Mouse (Mus musculus): ENCODE results near the gene Polr2e. TPM values are rescaled to one million over a fixed set of nuclear protein-coding genes. Genes with fewer than 3 reads are reported as not detected.
"Not testable (repeated sequence)": the region's sequence is repeated elsewhere in the genome, so short reads cannot be mapped to it uniquely, and the experiment has no call there.

The Polr2e gene
- polyA plus RNA-seq, 1 experiment: 226 TPM

DNA sequence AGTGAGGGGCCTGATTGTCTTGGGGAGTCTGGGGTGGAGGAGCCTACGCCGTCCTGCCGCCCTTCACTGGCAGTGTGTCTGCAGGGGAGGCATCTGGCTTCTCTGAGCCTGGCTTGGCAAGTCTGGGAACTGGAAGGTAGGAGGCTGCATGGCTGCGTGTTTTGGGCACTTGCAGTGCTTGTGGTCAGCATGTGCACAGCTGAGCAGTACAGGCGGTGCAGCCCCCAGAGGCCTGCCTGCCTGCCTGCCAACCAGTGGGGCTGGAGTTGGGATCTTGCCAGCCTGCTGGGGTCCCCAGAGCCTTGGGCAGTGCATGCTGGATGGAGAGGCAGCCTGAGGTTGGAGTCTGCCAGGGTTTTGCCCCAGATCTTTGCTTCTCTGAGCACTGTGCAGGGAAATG lies 23.5 kb upstream of the Polr2e start:
- Histone ChIP-seq H3K27me3 (ENCODE audit: control insufficient read depth, insufficient read depth, low read length) (no peaks in the 10 kb centered on the region), H3K36me3 (ENCODE audit: control insufficient read depth, insufficient read depth, low read length) (peaks cover 33% of the 10 kb centered on the region), H3K4me1 (replicated peaks; ENCODE audit: control insufficient read depth, insufficient read depth, low read length) (no peaks in the 10 kb centered on the region), H3K4me3 (ENCODE audit: control insufficient read depth, insufficient read depth, low read length) (no peak overlapping the region), H3K27ac (ENCODE audit: control insufficient read depth, insufficient read depth, low read length) (no peak overlapping the region)
- no peak for TF ChIP-seq CTCF (IDR thresholded peaks at IDR 0.05; ENCODE audit: borderline replicate concordance, control insufficient read depth, extremely low read depth, insufficient read depth, low read length, poor library complexity)
- no peak for TF ChIP-seq POLR2A (IDR thresholded peaks at IDR 0.05; ENCODE audit: control insufficient read depth, extremely low read depth, insufficient read depth, low read length, poor library complexity)
- no peak for DNase-seq
- WGBS: 94% methylated on average over 5 of the region's 5 CpGs

DNA sequence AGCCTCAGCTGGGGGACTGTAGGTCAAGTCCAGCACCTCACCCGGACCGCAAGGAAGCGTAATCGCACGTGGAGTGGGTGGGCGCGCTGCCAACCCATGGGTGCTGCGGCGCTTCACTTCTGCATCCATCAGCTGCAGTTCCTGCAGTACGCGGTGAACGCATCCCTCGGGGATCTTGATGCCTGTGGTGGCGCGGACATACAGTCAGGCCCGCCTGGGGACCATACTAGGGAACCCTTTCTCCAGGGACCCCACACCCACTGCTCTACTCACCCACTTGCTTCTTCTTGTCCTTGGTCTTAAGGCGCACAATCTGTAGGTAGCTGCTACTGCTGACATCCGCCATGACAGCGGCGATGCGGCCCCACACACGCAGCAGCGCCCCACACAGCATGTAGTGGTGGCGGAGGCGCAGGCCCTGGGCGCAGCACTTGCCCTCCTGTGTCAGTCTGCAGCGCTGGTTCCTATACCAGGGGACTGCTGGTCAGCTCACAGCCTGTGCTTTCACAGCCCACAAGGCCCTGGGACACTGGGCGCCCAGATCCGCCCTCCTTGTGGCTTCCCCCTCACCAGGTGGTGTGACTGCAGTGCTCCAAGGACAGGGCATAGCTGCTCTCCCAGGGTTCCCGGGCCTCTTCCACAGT lies 18.2 kb upstream of the Polr2e start:
- Histone ChIP-seq H3K4me1 (replicated peaks; ENCODE audit: control insufficient read depth, insufficient read depth, low read length) (peaks cover 17% of the 10 kb centered on the region), H3K27me3 (ENCODE audit: control insufficient read depth, insufficient read depth, low read length) (no peaks in the 10 kb centered on the region), H3K4me3 (ENCODE audit: control insufficient read depth, insufficient read depth, low read length) (no peak overlapping the region), H3K36me3 (ENCODE audit: control insufficient read depth, insufficient read depth, low read length) (peaks cover 47% of the 10 kb centered on the region), H3K27ac (ENCODE audit: control insufficient read depth, insufficient read depth, low read length) (no peak overlapping the region)
- TF ChIP-seq CTCF (IDR thresholded peaks at IDR 0.05; ENCODE audit: borderline replicate concordance, control insufficient read depth, extremely low read depth, insufficient read depth, low read length, poor library complexity) (no peak), POLR2A (IDR thresholded peaks at IDR 0.05; ENCODE audit: control insufficient read depth, extremely low read depth, insufficient read depth, low read length, poor library complexity) (no peak)
- no peak for DNase-seq
- 96% methylated on average over 30 of the region's 30 CpGs for WGBS

DNA sequence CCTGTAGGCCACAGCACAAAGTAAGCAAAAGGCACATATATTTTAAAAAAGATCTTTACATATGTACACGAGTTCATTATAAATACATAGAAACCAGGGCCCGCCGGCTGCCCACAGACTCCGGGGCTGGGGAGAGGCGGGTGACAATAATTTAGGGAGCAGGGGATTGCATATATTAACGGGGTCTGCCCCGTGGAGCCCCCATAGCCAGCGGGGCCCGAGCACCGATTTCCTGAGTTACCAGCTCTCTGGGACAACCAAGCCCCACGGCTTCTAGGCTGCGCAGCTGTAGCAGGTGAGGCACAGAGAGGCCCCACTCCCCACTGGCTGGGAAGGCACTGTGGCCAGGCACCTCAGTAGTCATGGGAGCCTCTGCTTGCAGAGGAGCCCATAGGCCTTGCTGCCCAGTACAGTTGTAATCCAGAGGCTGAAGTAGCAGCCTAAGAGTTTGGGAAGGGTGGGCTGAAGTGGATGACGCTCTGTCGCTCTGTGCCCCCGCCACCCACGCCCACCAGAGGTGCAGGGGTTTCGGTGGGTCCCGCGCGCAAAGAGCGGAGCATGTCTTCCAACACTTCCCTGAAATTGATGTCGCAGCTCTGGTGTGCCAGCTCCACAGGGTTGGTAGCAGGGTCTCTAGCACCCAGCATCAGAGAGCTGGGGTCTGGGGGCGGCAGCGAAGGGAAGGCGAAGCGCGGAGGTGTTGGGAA lies 17.5 kb upstream of the Polr2e start:
- peaks cover 23% of the 10 kb centered on the region for H3K4me1 ChIP-seq (replicated peaks; ENCODE audit: control insufficient read depth, insufficient read depth, low read length)
- H3K27me3 ChIP-seq (ENCODE audit: control insufficient read depth, insufficient read depth, low read length): no peaks in the 10 kb centered on the region
- no peak overlapping the region for H3K27ac ChIP-seq (ENCODE audit: control insufficient read depth, insufficient read depth, low read length)
- no peak overlapping the region for H3K4me3 ChIP-seq (ENCODE audit: control insufficient read depth, insufficient read depth, low read length)
- no peak for DNase-seq
- peaks cover 40% of the 10 kb centered on the region for H3K36me3 ChIP-seq (ENCODE audit: control insufficient read depth, insufficient read depth, low read length)
- TF ChIP-seq CTCF (IDR thresholded peaks at IDR 0.05; ENCODE audit: borderline replicate concordance, control insufficient read depth, extremely low read depth, insufficient read depth, low read length, poor library complexity) (no peak), POLR2A (IDR thresholded peaks at IDR 0.05; ENCODE audit: control insufficient read depth, extremely low read depth, insufficient read depth, low read length, poor library complexity) (no peak)
- WGBS: 97% methylated on average over 27 of the region's 27 CpGs

DNA sequence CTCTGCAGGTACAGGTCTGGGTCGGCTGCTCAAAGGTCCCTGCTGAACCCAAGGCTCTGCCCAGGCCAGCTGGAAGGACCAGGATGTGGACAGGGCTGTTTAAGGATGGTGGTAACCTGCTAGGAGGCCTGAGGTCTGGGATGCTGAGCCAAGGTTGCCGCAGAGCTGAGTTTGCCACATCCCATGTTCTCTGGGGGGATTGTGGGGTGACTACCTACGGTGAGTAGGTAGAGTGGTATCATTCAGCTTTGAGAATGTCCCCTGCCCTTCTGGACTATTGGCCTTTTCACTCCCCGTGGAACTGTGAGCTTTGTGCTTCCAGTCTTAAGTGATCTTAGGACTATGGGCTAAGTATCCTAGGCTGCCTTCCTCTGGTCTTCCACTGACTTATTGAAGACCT lies 16.9 kb upstream of the Polr2e start:
- Histone ChIP-seq H3K4me1 (replicated peaks; ENCODE audit: control insufficient read depth, insufficient read depth, low read length) (peaks cover 29% of the 10 kb centered on the region), H3K36me3 (ENCODE audit: control insufficient read depth, insufficient read depth, low read length) (peaks cover 34% of the 10 kb centered on the region), H3K4me3 (ENCODE audit: control insufficient read depth, insufficient read depth, low read length) (no peak overlapping the region), H3K27me3 (ENCODE audit: control insufficient read depth, insufficient read depth, low read length) (no peaks in the 10 kb centered on the region), H3K27ac (ENCODE audit: control insufficient read depth, insufficient read depth, low read length) (no peak overlapping the region)
- TF ChIP-seq POLR2A (IDR thresholded peaks at IDR 0.05; ENCODE audit: control insufficient read depth, extremely low read depth, insufficient read depth, low read length, poor library complexity) (no peak), CTCF (IDR thresholded peaks at IDR 0.05; ENCODE audit: borderline replicate concordance, control insufficient read depth, extremely low read depth, insufficient read depth, low read length, poor library complexity) (no peak)
- 89% methylated on average over 4 of the region's 4 CpGs for WGBS
- DNase-seq: no peak

GRCm38 (mm10) chr10:80055891-80056290 lies 16.3 kb upstream of the Polr2e start:
- TF ChIP-seq CTCF (IDR thresholded peaks at IDR 0.05; ENCODE audit: borderline replicate concordance, control insufficient read depth, extremely low read depth, insufficient read depth, low read length, poor library complexity): no peak
- TF ChIP-seq POLR2A (IDR thresholded peaks at IDR 0.05; ENCODE audit: control insufficient read depth, extremely low read depth, insufficient read depth, low read length, poor library complexity): no peak
- Histone ChIP-seq H3K4me3 (ENCODE audit: control insufficient read depth, insufficient read depth, low read length) (no peak overlapping the region), H3K4me1 (replicated peaks; ENCODE audit: control insufficient read depth, insufficient read depth, low read length) (peaks cover 35% of the 10 kb centered on the region), H3K36me3 (ENCODE audit: control insufficient read depth, insufficient read depth, low read length) (peaks cover 29% of the 10 kb centered on the region), H3K27ac (ENCODE audit: control insufficient read depth, insufficient read depth, low read length) (no peak overlapping the region), H3K27me3 (ENCODE audit: control insufficient read depth, insufficient read depth, low read length) (no peaks in the 10 kb centered on the region)
- DNase-seq: no peak
- WGBS: 95% methylated on average over 9 of the region's 10 CpGs

DNA sequence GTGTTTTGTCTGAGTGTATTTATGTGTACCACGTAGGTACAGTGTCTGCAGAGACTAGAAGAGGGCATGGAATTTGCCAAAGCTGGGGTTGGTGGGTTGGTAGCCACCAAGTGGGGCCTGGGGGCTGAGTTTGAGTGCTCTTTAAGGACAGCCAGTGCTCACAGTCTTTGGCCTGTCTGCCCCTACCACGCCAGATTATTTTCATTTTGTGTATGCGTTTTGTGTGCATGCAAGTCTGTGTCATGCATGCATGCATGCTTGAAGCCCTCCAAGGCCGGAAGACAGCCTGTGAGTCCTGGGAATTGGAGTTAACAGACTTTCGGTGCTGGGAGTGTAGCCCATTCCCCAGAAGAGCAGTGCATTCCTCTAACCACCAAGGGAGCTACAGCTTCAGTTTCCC lies 15.8 kb upstream of the Polr2e start:
- H3K36me3 ChIP-seq (ENCODE audit: control insufficient read depth, insufficient read depth, low read length): peaks cover 26% of the 10 kb centered on the region
- no peak overlapping the region for H3K27ac ChIP-seq (ENCODE audit: control insufficient read depth, insufficient read depth, low read length)

DNA sequence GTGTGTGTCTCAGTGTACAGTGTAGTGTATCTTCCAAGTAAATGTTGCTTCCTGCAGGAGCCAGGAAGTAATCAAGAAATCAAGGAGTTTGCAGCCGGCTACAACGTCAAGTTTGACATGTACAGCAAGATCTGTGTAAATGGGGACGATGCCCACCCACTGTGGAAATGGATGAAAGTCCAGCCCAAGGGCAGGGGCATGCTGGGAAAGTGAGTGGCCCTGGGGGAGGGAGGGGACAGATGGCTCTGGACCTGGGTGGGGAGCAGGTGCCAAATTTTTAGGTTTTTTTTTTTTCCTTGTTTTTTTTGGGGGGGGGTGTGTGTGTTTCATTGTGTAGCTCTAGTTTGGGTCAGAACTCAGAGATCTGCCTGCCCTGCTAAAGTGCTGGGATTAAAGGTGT lies 15.3 kb upstream of the Polr2e start:
- H3K27ac ChIP-seq (ENCODE audit: control insufficient read depth, insufficient read depth, low read length); H3K27me3 ChIP-seq (ENCODE audit: control insufficient read depth, insufficient read depth, low read length); DNase-seq: not testable (repeated sequence)
- H3K4me3 ChIP-seq (ENCODE audit: control insufficient read depth, insufficient read depth, low read length): peak overlapping the region; percentile 73
- H3K36me3 ChIP-seq (ENCODE audit: control insufficient read depth, insufficient read depth, low read length): peaks cover 24% of the 10 kb centered on the region
- H3K4me1 ChIP-seq (replicated peaks; ENCODE audit: control insufficient read depth, insufficient read depth, low read length): peaks cover 35% of the 10 kb centered on the region
- 15% methylated on average over 3 of the region's 3 CpGs for WGBS

More for the DNA sequence above, 15.8 kb upstream of the Polr2e start:
- Histone ChIP-seq H3K4me1 (replicated peaks; ENCODE audit: control insufficient read depth, insufficient read depth, low read length) (peaks cover 35% of the 10 kb centered on the region), H3K27me3 (ENCODE audit: control insufficient read depth, insufficient read depth, low read length) (no peaks in the 10 kb centered on the region), H3K4me3 (ENCODE audit: control insufficient read depth, insufficient read depth, low read length) (no peak overlapping the region)
- WGBS: 89% methylated on average over 5 of the region's 5 CpGs
- TF ChIP-seq POLR2A (IDR thresholded peaks at IDR 0.05; ENCODE audit: control insufficient read depth, extremely low read depth, insufficient read depth, low read length, poor library complexity) (no peak), CTCF (IDR thresholded peaks at IDR 0.05; ENCODE audit: borderline replicate concordance, control insufficient read depth, extremely low read depth, insufficient read depth, low read length, poor library complexity) (no peak)
- DNase-seq: no peak

Measured in thymus, adult 2 months (tissue).